Mouse (Mus musculus) heart, embryonic 13.5 days (tissue): ENCODE results near the gene Clpx. TPM values are rescaled to one million over a fixed set of nuclear protein-coding genes. Genes with fewer than 3 reads are reported as not detected.

Experiments used
- ATAC-seq: fragments of 200-750 bp; cut with Nextera tagmentation; 2 replicates; pipeline ENCODE4 v1.8.0; 2017; ENCODE audit warnings: moderate TSS enrichment; ENCODE audit not compliant: insufficient number of reproducible peaks, low FRiP score, low TSS enrichment; ENCODE audit errors: extremely low read depth
- H3K27ac ChIP-seq: fragments of 300-500 bp; sonication (generic); replicated peaks from 2 replicates; pipeline ENCODE4 v1.5.1; 2015; ENCODE audit warnings: moderate library complexity, mild to moderate bottlenecking, inconsistent platforms
- H3K27me3 ChIP-seq: fragments of 300-500 bp; sonication (generic); replicated peaks from 2 replicates; pipeline ENCODE4 v1.6.1; 2015; ENCODE audit warnings: mild to moderate bottlenecking, inconsistent platforms
- H3K36me3 ChIP-seq: fragments of 300-500 bp; sonication (generic); 2 replicates; pipeline ENCODE4 v1.6.1; 2015; ENCODE audit warnings: mild to moderate bottlenecking, inconsistent platforms
- H3K4me1 ChIP-seq: fragments of 300-500 bp; sonication (generic); 2 replicates; pipeline ENCODE4 v1.6.1; 2015; ENCODE audit warnings: inconsistent platforms
- H3K4me2 ChIP-seq: fragments of 300-500 bp; sonication (generic); 2 replicates; pipeline ENCODE4 v1.6.1; 2015; ENCODE audit warnings: inconsistent platforms, mild to moderate bottlenecking, moderate library complexity
- H3K4me3 ChIP-seq: fragments of 300-500 bp; sonication (generic); 2 replicates; pipeline ENCODE4 v1.5.1; 2015; ENCODE audit warnings: moderate library complexity, mild to moderate bottlenecking, inconsistent platforms
- H3K9ac ChIP-seq: fragments of 300-500 bp; sonication (generic); 2 replicates; pipeline ENCODE4 v1.6.1; 2015; ENCODE audit warnings: inconsistent platforms, mild to moderate bottlenecking, moderate library complexity
- H3K9me3 ChIP-seq: fragments of 300-500 bp; sonication (generic); 2 replicates; pipeline ENCODE4 v1.6.1; 2016; ENCODE audit warnings: inconsistent platforms
- WGBS: fragments of 180-500 bp; shearing (Covaris S2); methylation state at CpG from one replicate; pipeline ENCODE4 v1.1.7; 2015; ENCODE audit warnings: mixed read lengths; 5-methylcytosine and 5-hydroxymethylcytosine counted together
- polyA plus RNA-seq: library from polyadenylated mRNA; unstranded; fragments of >200 nt; fragmentation: Nextera tagmentation; extraction: Ambion mirVana; gene quantifications from 2 replicates; pipeline ENCODE4 v1.2.1, GENCODE M21; 2015

Clpx gene
- polyA plus RNA-seq, 1 experiment from 2014 or later, result 40.4 TPM

GRCm38 (mm10) chr9:65293580-65293972, 484 bp upstream of the Clpx start:
- WGBS, result under 1% methylated on average over 9 of the region's 9 CpGs
- H3K27ac ChIP-seq, result peak overlapping the region; percentile 84
- H3K9me3 ChIP-seq, result no peaks in the 10 kb centered on the region
- H3K4me2 ChIP-seq, result peak overlapping the region; percentile 82
- H3K4me3 ChIP-seq, result peak overlapping the region; percentile 96
- no peak for ATAC-seq
- peaks cover 18% of the 10 kb centered on the region for H3K36me3 ChIP-seq
- H3K9ac ChIP-seq, result peak overlapping the region; percentile 97
- no peaks in the 10 kb centered on the region for H3K27me3 ChIP-seq
- H3K4me1 ChIP-seq, result peaks cover 26% of the 10 kb centered on the region

DNA sequence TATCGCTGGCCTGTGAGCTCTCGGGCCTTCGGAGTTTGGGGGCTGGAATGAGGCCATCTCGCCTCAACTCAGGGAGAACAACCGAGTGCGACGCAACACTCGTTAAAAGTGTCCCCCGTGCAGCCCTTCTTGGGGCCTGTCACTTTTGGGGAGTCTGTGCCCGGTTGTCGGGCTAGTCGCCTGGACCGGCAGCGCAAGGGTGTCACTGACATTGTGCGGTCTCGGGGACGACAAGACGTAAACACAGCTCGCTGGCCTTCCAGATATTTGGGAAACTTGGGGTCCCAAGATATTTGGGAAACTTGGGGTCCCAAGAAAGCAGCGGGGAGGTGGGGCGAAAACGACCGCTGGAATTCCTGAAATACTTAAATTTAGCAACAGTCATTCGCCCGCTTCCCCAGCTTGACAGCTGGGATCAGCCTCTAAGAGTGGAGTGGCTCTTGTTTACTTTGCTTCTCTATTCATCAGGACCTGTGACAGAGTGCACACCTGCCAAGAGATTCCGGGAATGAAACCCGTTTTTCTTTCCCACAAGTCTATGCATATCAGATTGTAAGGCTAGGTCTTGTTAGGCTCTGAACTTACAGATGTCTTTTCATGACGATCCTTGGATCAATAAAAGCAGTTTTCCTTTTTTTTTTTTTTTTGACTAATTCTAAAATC, 787 bp downstream of the Clpx start:
- H3K9me3 ChIP-seq, result no peaks in the 10 kb centered on the region
- peak overlapping the region; percentile 86 for H3K27ac ChIP-seq
- peaks cover 23% of the 10 kb centered on the region for H3K4me1 ChIP-seq
- H3K36me3 ChIP-seq, result peaks cover 21% of the 10 kb centered on the region
- ATAC-seq, result no peak
- H3K4me3 ChIP-seq, result peak overlapping the region; percentile 96
- no peaks in the 10 kb centered on the region for H3K27me3 ChIP-seq
- H3K9ac ChIP-seq, result peak overlapping the region; percentile 97
- H3K4me2 ChIP-seq, result peak overlapping the region; percentile 75
- WGBS, result 2% methylated on average over 28 of the region's 28 CpGs

- no peak for ATAC-seq
- peaks cover 23% of the 10 kb centered on the region for H3K4me1 ChIP-seq
- no peak overlapping the region for H3K4me3 ChIP-seq
- no peaks in the 10 kb centered on the region for H3K9me3 ChIP-seq
- no peak overlapping the region for H3K9ac ChIP-seq
- H3K4me2 ChIP-seq, result no peak overlapping the region
- H3K27me3 ChIP-seq, result no peaks in the 10 kb centered on the region
- 87% methylated on average over 2 of the region's 2 CpGs for WGBS
- H3K36me3 ChIP-seq, result peaks cover 41% of the 10 kb centered on the region
- H3K27ac ChIP-seq, result no peak overlapping the region
Observed at GRCm38 (mm10) chr9:65297056-65297455, 3.0 kb downstream of the Clpx start.

DNA sequence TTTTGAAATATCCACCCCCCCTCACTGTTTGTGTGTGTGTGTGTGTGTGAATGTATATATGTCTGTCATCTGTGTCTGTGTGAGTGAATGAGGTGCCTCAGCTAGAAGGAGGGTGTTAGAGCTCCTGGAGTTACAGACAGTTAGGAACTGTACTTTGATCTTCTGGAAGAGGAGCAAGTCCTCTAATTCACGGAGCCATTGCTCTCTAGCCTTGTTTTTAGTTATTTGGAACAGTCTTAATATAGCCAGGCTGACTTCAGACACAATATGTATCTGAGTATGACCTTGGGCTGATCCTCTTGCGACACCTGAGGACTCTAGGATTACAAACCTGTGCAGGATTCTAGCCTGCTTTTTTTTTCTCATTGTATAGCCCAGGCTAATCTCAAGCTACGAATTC, 4.7 kb downstream of the Clpx start:
- peaks cover 58% of the 10 kb centered on the region for H3K36me3 ChIP-seq
- WGBS, result 73% methylated on average over 3 of the region's 3 CpGs
- H3K4me1 ChIP-seq, result peaks cover 13% of the 10 kb centered on the region
- H3K4me2 ChIP-seq, result no peak overlapping the region
- H3K9ac ChIP-seq, result 0 out of 2 replicates have a peak overlapping the region, but pooled peaks have one; percentile 37
- H3K9me3 ChIP-seq, result no peaks in the 10 kb centered on the region
- H3K27me3 ChIP-seq, result no peaks in the 10 kb centered on the region
- H3K4me3 ChIP-seq, result no peak overlapping the region
- no peak overlapping the region for H3K27ac ChIP-seq
- no peak for ATAC-seq

DNA sequence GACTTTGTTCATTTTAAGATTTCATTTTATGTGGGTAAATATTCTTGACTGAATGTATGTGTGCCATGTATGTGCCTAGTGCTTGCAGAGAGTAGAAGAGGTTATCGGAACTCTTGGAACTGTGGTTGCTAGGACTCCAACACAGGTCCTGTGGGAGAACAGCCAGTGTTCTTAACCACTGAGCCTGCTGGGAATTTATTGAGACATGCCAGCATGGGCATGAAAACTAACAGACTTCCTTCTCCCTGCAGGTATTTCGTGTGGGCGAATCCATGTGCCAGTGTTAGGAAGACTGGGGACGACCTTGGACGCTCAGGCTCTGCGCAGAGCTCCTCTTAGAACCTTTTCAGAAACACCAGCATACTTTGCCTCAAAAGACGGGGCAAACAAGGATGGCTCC, 5.6 kb downstream of the Clpx start:
- no peak overlapping the region for H3K9ac ChIP-seq
- no peaks in the 10 kb centered on the region for H3K9me3 ChIP-seq
- H3K27ac ChIP-seq, result no peak overlapping the region
- no peak overlapping the region for H3K4me3 ChIP-seq
- H3K4me1 ChIP-seq, result peaks cover 16% of the 10 kb centered on the region
- no peak overlapping the region for H3K4me2 ChIP-seq
- H3K36me3 ChIP-seq, result peaks cover 67% of the 10 kb centered on the region
- 94% methylated on average over 7 of the region's 7 CpGs for WGBS
- no peaks in the 10 kb centered on the region for H3K27me3 ChIP-seq
- ATAC-seq, result no peak

- Histone ChIP-seq H3K27ac (no peak overlapping the region), H3K36me3 (peaks cover 82% of the 10 kb centered on the region), H3K9me3 (no peaks in the 10 kb centered on the region), H3K27me3 (no peaks in the 10 kb centered on the region), H3K4me2 (no peak overlapping the region), H3K4me1 (0 out of 2 replicates have a peak, but pooled peaks cover 3% of the 10 kb centered on the region), H3K9ac (no peak overlapping the region), H3K4me3 (no peak overlapping the region)
- no peak for ATAC-seq
- WGBS, result 81% methylated on average over 4 of the region's 4 CpGs
Observed at GRCm38 (mm10) chr9:65302327-65302983, 8.4 kb downstream of the Clpx start.

GRCm38 (mm10) chr9:65303586-65303985, 9.5 kb downstream of the Clpx start:
- 91% methylated on average over 4 of the region's 4 CpGs for WGBS
- Histone ChIP-seq H3K4me1 (0 out of 2 replicates have a peak, but pooled peaks cover 3% of the 10 kb centered on the region), H3K9ac (no peak overlapping the region), H3K27ac (no peak overlapping the region), H3K9me3 (no peaks in the 10 kb centered on the region), H3K4me3 (no peak overlapping the region), H3K27me3 (no peaks in the 10 kb centered on the region), H3K36me3 (peaks cover 85% of the 10 kb centered on the region), H3K4me2 (no peak overlapping the region)
- ATAC-seq, result no peak

DNA sequence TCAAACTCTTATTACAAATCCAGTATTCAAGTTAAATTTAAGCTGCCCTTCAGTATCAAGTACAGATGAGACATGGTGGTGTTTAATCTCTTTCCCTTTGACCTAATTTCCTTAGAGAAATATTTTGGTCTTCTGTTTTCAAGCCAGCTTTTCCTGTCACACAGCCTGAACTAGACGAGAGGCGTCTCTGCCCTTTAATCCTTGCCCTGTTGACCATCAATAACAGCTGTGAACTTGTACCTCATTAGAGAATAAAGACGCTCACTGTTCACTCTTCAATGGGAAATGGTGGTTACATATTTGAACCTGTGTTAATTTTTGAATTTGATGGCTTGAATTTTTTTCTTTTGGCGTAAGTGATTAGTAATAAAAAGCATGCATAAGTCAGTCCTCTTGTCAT, 10.2 kb downstream of the Clpx start:
- H3K27me3 ChIP-seq, result no peaks in the 10 kb centered on the region
- 0 out of 2 replicates have a peak, but pooled peaks cover 3% of the 10 kb centered on the region for H3K4me1 ChIP-seq
- no peak for ATAC-seq
- no peak overlapping the region for H3K27ac ChIP-seq
- H3K4me3 ChIP-seq, result no peak overlapping the region
- 73% methylated on average over 4 of the region's 4 CpGs for WGBS
- no peak overlapping the region for H3K9ac ChIP-seq
- peaks cover 91% of the 10 kb centered on the region for H3K36me3 ChIP-seq
- no peak overlapping the region for H3K4me2 ChIP-seq
- H3K9me3 ChIP-seq, result no peaks in the 10 kb centered on the region

- 84% methylated on average over 2 of the region's 2 CpGs for WGBS
- H3K4me2 ChIP-seq, result no peak overlapping the region
- H3K4me1 ChIP-seq, result 0 out of 2 replicates have a peak, but pooled peaks cover 3% of the 10 kb centered on the region
- no peak overlapping the region for H3K27ac ChIP-seq
- ATAC-seq, result no peak
- peaks cover 84% of the 10 kb centered on the region for H3K36me3 ChIP-seq
- H3K9me3 ChIP-seq, result no peaks in the 10 kb centered on the region
- H3K27me3 ChIP-seq, result no peaks in the 10 kb centered on the region
- no peak overlapping the region for H3K9ac ChIP-seq
- H3K4me3 ChIP-seq, result no peak overlapping the region
Observed at GRCm38 (mm10) chr9:65306672-65307071, 12.6 kb downstream of the Clpx start.

DNA sequence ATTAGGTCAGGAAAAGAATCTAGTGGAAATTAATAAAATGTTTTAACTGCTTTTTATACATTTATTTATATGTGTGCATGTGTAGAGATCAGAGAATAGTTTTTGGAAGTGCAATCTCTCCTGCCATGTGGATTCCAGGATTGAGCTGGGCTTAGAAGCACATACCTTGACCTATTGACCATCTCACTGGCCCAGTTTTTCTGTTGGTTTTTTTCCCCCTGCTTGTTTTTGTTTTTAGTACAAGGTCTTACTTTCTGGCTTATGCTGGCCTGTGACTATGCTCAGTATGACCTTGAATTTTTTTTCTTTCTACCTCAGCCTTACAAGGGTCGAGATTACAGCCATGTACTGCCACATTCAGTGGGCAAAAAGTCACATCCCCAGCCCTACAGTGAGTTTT, 14.0 kb downstream of the Clpx start:
- Histone ChIP-seq H3K27ac (no peak overlapping the region), H3K27me3 (no peaks in the 10 kb centered on the region), H3K36me3 (peaks cover 84% of the 10 kb centered on the region), H3K9ac (no peak overlapping the region), H3K4me3 (no peak overlapping the region), H3K4me1 (0 out of 2 replicates have a peak, but pooled peaks cover 3% of the 10 kb centered on the region), H3K9me3 (no peaks in the 10 kb centered on the region), H3K4me2 (no peak overlapping the region)
- no peak for ATAC-seq
- 68% methylated on average over 1 of the region's 1 CpGs for WGBS

- Histone ChIP-seq H3K9me3 (no peaks in the 10 kb centered on the region), H3K9ac (no peak overlapping the region), H3K4me2 (no peak overlapping the region), H3K27me3 (no peaks in the 10 kb centered on the region), H3K36me3 (peaks cover 78% of the 10 kb centered on the region), H3K27ac (no peak overlapping the region), H3K4me3 (no peak overlapping the region), H3K4me1 (no peaks in the 10 kb centered on the region)
- 91% methylated on average over 4 of the region's 4 CpGs for WGBS
- ATAC-seq, result no peak
Observed at GRCm38 (mm10) chr9:65312669-65313357, 18.8 kb downstream of the Clpx start.
